Mouse (Mus musculus) thymus, postnatal 0 days (tissue): ENCODE measurements around the gene Nap1l5. TPM values are rescaled to one million over a fixed set of nuclear protein-coding genes. Genes with fewer than 3 reads are reported as not detected.
"Not testable (repeated sequence)": the region's sequence is repeated elsewhere in the genome, so short reads cannot be mapped to it uniquely, and the experiment has no call there.

Experiments used
- DNase-seq: peaks from one replicate; pipeline ENCODE4 v3.0.0-alpha.2; 2015; ENCODE audit warnings: low spot score
- polyA plus RNA-seq: library from polyadenylated mRNA; unstranded; fragments of >200 nt; fragmentation: Nextera tagmentation; extraction: Ambion mirVana; gene quantifications from 2 replicates; pipeline ENCODE4 v1.2.1, GENCODE M21; 2015

The Nap1l5 gene
- polyA plus RNA-seq, 1 experiment from 2014 or later = 0.33 TPM

DNA sequence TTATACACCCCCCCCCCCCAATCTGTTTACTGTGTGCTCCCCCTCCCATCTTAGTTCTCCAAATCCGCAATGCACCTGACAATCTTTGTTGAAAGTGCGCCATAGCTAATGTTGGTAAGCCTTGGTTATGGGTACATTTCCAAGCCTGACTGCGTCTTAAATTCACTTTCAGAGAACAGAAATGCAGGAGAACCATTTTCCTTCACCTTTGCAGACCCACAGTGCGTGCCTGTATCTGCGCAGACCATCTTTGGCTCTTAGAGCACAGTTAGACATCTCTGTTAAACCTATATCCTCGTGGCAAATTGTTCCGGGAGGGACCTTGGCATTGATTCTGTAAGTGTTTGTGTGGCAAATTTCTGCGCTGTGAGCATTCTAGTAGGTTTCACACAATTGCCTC lies 460 bp upstream of the Nap1l5 start:
- no peak for DNase-seq

- DNase-seq = no peak
Observed at GRCm38 (mm10) chr6:58904551-58904950, 2.3 kb downstream of the Nap1l5 start.

DNA sequence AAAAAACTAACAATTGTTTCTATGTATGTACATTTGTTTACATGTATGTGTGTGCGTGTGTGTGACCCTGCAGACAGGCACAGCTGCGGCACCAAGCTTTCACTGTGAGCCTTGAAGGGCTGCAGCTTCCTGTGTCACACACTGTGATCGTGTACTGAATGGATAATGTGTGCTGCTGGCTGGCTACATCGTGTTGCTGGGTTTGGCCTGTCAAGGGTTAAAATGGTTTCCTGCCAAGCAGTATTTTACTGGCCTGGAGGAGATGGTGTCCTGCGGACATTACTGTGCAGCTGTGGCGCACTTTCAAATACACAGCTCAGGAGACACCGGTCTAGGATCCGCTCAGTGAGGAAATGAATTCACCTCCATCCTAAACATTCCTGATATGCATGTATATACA lies 3.7 kb downstream of the Nap1l5 start:
- DNase-seq = peak; percentile 30

DNA sequence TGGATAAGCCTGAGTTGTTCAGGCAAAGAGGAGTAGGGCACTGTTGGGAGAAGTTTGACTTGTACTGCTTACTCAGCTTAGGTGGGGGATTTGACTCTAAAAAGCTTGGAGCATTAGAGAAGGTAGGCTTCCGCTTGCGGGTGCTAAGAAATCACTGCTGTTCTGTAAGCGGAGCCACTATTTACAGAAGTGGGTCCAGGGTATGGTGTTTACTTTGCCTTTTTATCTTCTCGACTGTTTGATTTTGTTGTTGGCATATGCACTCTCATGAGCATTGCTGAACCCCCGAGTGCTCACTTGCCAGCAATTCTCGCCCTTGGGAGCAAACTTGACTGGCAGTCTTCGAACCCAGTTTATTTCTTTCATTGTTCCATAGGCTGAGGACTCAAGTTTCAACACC lies 6.3 kb downstream of the Nap1l5 start:
- DNase-seq = no peak

GRCm38 (mm10) chr6:58899076-58899475 lies 7.8 kb downstream of the Nap1l5 start:
- DNase-seq = no peak

- DNase-seq = no peak
Observed at GRCm38 (mm10) chr6:58896648-58897047, 10.2 kb downstream of the Nap1l5 start.

GRCm38 (mm10) chr6:58894994-58895393 lies 11.9 kb downstream of the Nap1l5 start:
- DNase-seq = no peak

- no peak for DNase-seq
Observed at GRCm38 (mm10) chr6:58893307-58893706, 13.6 kb downstream of the Nap1l5 start.

- DNase-seq = no peak
Observed at GRCm38 (mm10) chr6:58889917-58890316, 17.0 kb downstream of the Nap1l5 start.

DNA sequence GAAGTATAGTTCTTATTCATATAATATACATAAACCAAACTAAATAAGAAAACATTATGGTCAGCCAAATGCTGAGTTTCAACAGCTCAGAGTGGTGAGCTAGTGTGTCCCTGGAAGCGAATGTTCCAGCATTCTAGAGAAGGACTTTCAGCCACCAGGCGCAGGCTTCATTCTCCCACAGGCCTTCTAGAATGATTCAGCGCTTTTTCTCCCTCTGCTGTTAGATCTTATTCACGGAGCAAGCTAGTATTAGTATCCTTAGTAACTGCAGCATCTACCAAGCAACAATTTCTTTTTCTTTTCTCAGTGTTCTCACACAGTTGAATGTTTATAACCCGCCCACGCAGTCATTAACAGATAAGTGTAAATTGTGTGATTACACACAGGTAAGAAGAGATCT lies 24.6 kb downstream of the Nap1l5 start:
- DNase-seq = no peak

GRCm38 (mm10) chr6:58881363-58881762 lies 25.5 kb downstream of the Nap1l5 start:
- DNase-seq = no peak

DNA sequence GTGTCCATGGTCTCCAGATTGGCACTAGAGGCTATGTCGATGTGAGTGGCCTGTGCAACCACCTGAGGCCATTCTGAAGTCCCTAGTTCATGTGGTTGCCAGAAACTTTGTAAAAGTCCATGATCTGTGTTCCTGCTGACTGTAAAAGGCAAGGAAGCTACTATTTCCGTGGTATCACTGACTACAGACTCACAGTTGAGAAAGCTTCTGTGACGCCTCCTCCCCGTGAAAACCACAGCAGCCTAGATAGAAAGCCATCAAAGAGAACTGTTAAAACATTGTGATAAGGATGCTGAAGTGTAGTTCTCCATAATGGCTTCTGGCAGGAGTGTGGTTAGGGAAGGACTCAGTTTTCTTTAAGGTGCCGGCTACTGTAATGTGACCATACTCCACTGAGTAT lies 26.0 kb downstream of the Nap1l5 start:
- peak; percentile 41 for DNase-seq

DNA sequence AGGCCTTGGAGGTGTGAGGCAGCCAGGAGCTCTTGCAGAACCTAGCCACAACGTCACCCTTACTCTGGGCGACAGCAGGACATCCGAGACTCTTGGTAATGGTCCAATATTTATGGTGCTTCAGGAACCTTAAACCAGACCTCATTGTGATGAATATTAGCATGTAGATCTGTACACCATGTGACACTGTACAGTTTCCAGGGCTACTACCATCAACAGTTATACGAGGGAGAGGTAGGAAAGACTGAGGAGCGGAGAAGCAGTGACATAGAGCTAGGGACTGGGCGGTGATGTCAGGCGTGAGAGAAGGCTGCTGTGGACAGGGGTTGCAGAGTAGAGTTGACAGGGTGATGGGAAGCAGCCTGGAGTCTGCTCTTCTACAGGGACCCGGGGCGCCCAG lies 26.9 kb downstream of the Nap1l5 start:
- no peak for DNase-seq

GRCm38 (mm10) chr6:58879572-58879971 lies 27.3 kb downstream of the Nap1l5 start:
- DNase-seq = no peak

DNA sequence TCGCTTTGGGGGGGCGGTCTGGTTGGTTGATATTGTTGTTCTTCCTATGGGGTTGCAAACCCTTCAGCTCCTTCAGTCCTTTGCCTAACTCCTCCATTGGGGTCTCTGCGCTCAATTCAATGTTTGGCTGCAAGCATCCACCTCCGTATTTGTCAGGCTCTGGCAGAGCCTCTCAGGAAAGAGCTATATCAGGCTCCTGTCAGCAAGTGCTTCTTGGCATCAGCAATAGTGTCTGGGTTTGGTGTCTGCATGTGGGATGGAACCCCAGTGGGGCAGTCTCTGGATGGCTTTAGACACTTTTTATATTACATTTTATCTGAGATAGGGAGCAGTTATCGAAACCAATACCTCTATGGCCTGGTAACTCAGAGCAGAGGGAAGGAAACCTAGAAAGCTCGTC lies 39.0 kb downstream of the Nap1l5 start:
- not testable (repeated sequence) for DNase-seq

GRCm38 (mm10) chr6:58863631-58864235 lies 43.1 kb downstream of the Nap1l5 start:
- DNase-seq = no peak

DNA sequence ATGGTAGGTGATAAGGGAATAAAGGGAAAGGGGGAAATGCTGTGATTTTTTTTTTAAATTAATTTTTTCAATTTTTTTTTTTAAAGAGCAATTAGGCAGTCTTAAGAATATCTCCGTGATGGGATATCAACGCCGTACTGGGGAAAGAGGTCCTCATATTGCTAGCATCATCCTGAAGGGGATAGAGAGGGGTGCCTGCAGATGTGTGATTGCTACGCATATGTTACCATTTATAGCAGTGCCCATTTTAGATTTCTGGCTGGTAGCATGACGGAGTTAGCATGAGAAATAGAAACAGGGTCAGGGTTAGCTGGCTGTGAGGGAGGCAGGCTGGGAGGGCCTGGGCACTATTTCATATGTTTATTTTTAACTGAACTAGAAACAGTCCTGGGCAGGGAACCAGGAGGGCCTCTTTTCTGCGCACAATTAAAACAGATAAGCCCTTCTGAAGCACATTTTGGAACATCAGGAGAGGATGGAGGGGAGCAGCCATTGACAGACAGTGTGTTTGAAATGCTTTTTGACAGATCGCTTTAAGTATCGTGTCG lies 44.4 kb downstream of the Nap1l5 start:
- DNase-seq = no peak

DNA sequence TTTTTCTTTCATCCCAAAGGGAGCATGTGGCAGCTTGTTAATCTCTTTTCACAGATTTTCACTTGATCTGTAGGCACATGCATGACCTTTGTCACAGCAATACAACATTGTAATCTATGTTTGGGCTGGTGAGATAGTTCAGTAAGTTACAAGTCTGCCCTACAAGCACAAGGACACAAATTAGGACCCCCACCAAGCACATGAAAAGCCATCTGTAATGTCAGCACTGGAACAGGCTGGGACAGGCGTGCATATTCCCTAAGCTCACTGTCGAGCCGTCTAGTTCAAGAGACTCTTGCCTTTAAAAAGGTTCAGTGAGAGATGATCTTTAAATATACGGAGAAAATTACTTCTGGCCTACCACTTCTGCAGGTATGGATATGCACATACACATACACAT lies 47.4 kb downstream of the Nap1l5 start:
- DNase-seq = no peak

DNA sequence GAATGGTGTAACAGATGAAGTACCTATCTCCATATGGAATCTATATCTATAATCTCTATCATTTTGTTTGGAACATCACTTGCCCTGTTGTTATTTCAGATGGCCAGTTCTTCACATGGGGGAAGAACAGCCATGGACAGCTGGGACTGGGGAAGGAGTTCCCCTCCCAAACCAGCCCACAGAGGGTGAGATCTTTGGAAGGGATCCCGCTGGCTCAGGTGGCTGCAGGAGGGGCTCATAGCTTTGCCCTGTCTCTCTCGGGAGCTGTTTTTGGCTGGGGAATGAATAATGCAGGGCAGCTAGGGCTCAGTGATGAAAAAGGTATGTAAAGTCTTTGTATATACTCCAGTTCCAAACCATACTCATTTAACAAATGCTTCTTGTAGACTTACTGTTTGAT lies 50.4 kb downstream of the Nap1l5 start:
- no peak for DNase-seq

DNA sequence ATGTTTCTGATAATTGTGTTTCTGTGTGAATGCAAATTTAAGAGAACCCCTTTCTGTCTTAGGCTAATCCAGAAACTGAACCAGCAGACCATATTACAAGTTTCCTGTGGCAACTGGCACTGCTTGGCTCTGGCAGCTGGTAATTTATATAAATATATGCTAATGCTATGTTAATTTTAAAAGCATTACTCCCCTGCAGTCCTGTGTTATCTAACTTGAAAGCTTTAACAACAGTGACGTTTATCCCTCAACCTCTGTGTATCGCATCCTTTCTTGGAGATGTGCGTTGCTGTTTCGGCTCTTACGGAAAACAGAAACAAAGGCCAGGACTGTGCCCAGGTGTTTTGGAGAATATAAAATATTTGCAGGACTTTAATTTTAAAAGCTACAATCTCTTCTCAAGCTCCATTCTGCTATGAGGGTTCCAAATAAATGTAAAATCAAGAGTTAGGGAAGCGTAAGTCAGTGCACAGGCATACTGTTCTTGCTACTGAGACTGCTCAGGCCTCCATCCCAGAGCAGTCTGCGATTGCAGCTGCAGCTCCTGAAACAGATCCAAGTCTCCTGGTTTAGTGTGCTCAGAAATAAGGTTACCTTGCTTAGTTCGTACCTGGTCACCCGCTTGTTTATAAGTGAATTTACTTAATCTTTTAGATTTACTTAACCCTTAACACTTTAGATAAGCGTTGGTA lies 51.1 kb downstream of the Nap1l5 start:
- DNase-seq = no peak
